In the genomic region with DNA sequence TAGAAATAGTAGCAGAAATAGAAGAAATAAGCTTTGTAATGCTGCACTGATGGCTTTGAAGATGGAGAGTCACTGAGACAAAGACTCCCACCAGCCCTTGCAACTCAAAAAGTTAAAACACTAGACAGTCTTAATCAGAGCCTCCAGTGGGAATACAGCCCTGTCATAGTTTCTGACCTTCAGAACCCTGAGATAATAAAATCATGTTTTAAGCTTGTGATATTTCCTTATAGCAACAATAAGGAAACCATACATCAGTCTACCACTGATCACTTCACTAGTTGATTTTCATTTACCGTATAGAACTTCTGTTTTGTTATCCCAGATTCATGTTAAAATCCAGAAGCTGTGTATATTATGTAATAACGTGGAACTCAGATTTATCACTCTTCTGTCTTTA, we compare ENCODE assay signal across 21 mouse cellular contexts.
DNase-seq lines count a peak whose midpoint lies in the region; ATAC-seq and TF ChIP-seq lines count a peak whose summit lies in the region.
"Had no signal": no experiment of that assay in that cellular context is flagged by ENCODE, and none has a peak within 500 bp of the region (broad histone marks: within the 10 kb centered on the region; RNA-seq: fewer than 3 reads in every experiment).

No protein-coding gene starts in this region.

- H3K27ac ChIP-seq in intestine, embryonic 15.5 days = no peak overlapping the region
- H3K27ac ChIP-seq in intestine, embryonic 16.5 days (ENCODE audit: low read length) = no peak overlapping the region
- no peak overlapping the region for H3K27ac ChIP-seq in intestine, postnatal 0 days (ENCODE audit: low read depth, low read length)

- no peaks in the 10 kb centered on the region for H3K36me3 ChIP-seq in intestine, embryonic 15.5 days
- H3K36me3 ChIP-seq in intestine, embryonic 16.5 days (ENCODE audit: control insufficient read depth, insufficient read depth, low read length) = no peaks in the 10 kb centered on the region
- H3K36me3 ChIP-seq in intestine, postnatal 0 days (ENCODE audit: control insufficient read depth, insufficient read depth) = no peaks in the 10 kb centered on the region
- H3K36me3 ChIP-seq: G1E had no signal

- WGBS in intestine, embryonic 15.5 days = 74% methylated on average over 2 of the region's 2 CpGs
- WGBS in intestine, embryonic 16.5 days = 79% methylated on average over 2 of the region's 2 CpGs
- 51% methylated on average over 2 of the region's 2 CpGs for WGBS in intestine, postnatal 0 days

- TF ChIP-seq CTCF in intestine, postnatal 0 days (IDR thresholded peaks at IDR 0.05; ENCODE audit: low read depth) = no peak

- H3K27me3 ChIP-seq in intestine, embryonic 15.5 days (replicated peaks) = no peaks in the 10 kb centered on the region
- no peaks in the 10 kb centered on the region for H3K27me3 ChIP-seq in intestine, embryonic 16.5 days (replicated peaks; ENCODE audit: control insufficient read depth, insufficient read depth, low read length)
- no peaks in the 10 kb centered on the region for H3K27me3 ChIP-seq in intestine, postnatal 0 days (replicated peaks; ENCODE audit: control insufficient read depth, insufficient read depth, low read length)
- H3K27me3 ChIP-seq: CH12.LX, Patski had no signal

- peak; percentile 36; the same call in 1 of the 2 replicates for ATAC-seq in intestine, embryonic 15.5 days
- peak; percentile 77 for ATAC-seq in intestine, embryonic 16.5 days
- ATAC-seq in intestine, postnatal 0 days = peak; percentile 67; the same call in 1 of the 2 replicates
- ATAC-seq: activated CD4-positive, CD25-positive, alpha-beta regulatory T cell, adult 4 months; CD4-positive, CD25-positive, alpha-beta regulatory T cell, adult 4 months; Patski had no signal

- DNase-seq in left cerebral cortex, adult 18-20 months (ENCODE audit: low spot score in 2 of 2) = no peak
- no peak for DNase-seq in liver
- no peak for DNase-seq in right cerebral cortex, postnatal 10 days (ENCODE audit: low spot score in 2 of 2)
- DNase-seq: adrenal gland, adult 2 months; adrenal gland, adult 8-10 months; adrenal gland, postnatal 10 days; adrenal gland, postnatal 14 days; adrenal gland, postnatal 25 days; adrenal gland, postnatal 36 days; B cell, adult 2 months; cerebellum, adult 11 months; cerebellum, adult 11-12 months; cerebellum, adult 18-20 months had no signal

- H3K4me2 ChIP-seq in intestine, embryonic 15.5 days (replicated peaks) = no peak overlapping the region
- H3K4me2 ChIP-seq in intestine, embryonic 16.5 days (ENCODE audit: low read depth, low read length) = no peak overlapping the region
- H3K4me2 ChIP-seq in intestine, postnatal 0 days (replicated peaks; ENCODE audit: low read depth) = no peak overlapping the region

- no peaks in the 10 kb centered on the region for H3K9me3 ChIP-seq in intestine, embryonic 15.5 days
- no peaks in the 10 kb centered on the region for H3K9me3 ChIP-seq in intestine, embryonic 16.5 days (ENCODE audit: control insufficient read depth, low read length)
- H3K9me3 ChIP-seq in intestine, postnatal 0 days (ENCODE audit: control insufficient read depth) = no peaks in the 10 kb centered on the region
- H3K9me3 ChIP-seq: G1E had no signal

- H3K4me3 ChIP-seq in intestine, embryonic 15.5 days (replicated peaks) = no peak overlapping the region
- H3K4me3 ChIP-seq in intestine, embryonic 16.5 days (ENCODE audit: low read length) = no peak overlapping the region
- H3K4me3 ChIP-seq in intestine, postnatal 0 days (ENCODE audit: low read depth, low read length) = no peak overlapping the region

- H3K4me1 ChIP-seq in intestine, embryonic 15.5 days (replicated peaks) = no peaks in the 10 kb centered on the region
- H3K4me1 ChIP-seq in intestine, embryonic 16.5 days (ENCODE audit: control insufficient read depth, insufficient read depth, low read length) = no peaks in the 10 kb centered on the region
- no peaks in the 10 kb centered on the region for H3K4me1 ChIP-seq in intestine, postnatal 0 days (replicated peaks; ENCODE audit: control insufficient read depth, insufficient read depth, low read length)

- no peak overlapping the region for H3K9ac ChIP-seq in intestine, embryonic 15.5 days
- no peak overlapping the region for H3K9ac ChIP-seq in intestine, embryonic 16.5 days (ENCODE audit: low read depth, low read length)
- no peak overlapping the region for H3K9ac ChIP-seq in intestine, postnatal 0 days (ENCODE audit: low read depth, low read length)
